Mouse (Mus musculus): ENCODE measurements around the gene Bub1. TPM values are rescaled to one million over a fixed set of nuclear protein-coding genes. Genes with fewer than 3 reads are reported as not detected.

The Bub1 gene
- polyA plus RNA-seq, 1 experiment from 2014 or later, result 23.2 TPM

- H3K4me1 ChIP-seq (ENCODE audit: control insufficient read depth in 2 of 2, insufficient read depth in 2 of 2, low read length in 2 of 2), result no peaks in the 10 kb centered on the region
- ATAC-seq (ENCODE audit: insufficient number of reproducible peaks, insufficient read depth, low FRiP score, low read depth), result no peak
- no peak overlapping the region for H3K27ac ChIP-seq (replicated peaks in 1 of 2; ENCODE audit: control insufficient read depth in 1 of 2, insufficient read depth in 1 of 2, low read depth in 2 of 2, low read length in 2 of 2)
Observed at GRCm38 (mm10) chr2:127845346-127845982, 13.8 kb upstream of the Bub1 start.

GRCm38 (mm10) chr2:127842421-127842820, 10.8 kb upstream of the Bub1 start:
- ATAC-seq (ENCODE audit: insufficient number of reproducible peaks, insufficient read depth, low FRiP score, low read depth), result no peak
- Histone ChIP-seq H3K4me3 (ENCODE audit: control insufficient read depth in 1 of 2, insufficient read depth in 1 of 2, low read depth in 1 of 2, low read length in 2 of 2) (no peak overlapping the region), H3K9me3 (ENCODE audit: control insufficient read depth, low read length) (no peaks in the 10 kb centered on the region), H3K36me3 (ENCODE audit: control insufficient read depth, insufficient read depth, low read length) (no peaks in the 10 kb centered on the region), H3K9ac (ENCODE audit: low read length) (no peak overlapping the region), H3K27me3 (ENCODE audit: control insufficient read depth, insufficient read depth, low read length) (peaks cover 39% of the 10 kb centered on the region), H3K27ac (replicated peaks in 1 of 2; ENCODE audit: control insufficient read depth in 1 of 2, insufficient read depth in 1 of 2, low read depth in 2 of 2, low read length in 2 of 2) (no peak overlapping the region), H3K4me2 (ENCODE audit: low read length) (no peak overlapping the region), H3K4me1 (ENCODE audit: control insufficient read depth in 2 of 2, insufficient read depth in 2 of 2, low read length in 2 of 2) (peaks cover 2 to 4% of the 10 kb centered on the region in 2 experiments; a peak in 1 of 4 replicates)
- WGBS, result 60% methylated on average over 3 of the region's 3 CpGs

More at GRCm38 (mm10) chr2:127845346-127845982, 13.8 kb upstream of the Bub1 start:
- H3K9me3 ChIP-seq (ENCODE audit: control insufficient read depth, low read length), result no peaks in the 10 kb centered on the region
- WGBS, result 32% methylated on average over 7 of the region's 7 CpGs
- no peak overlapping the region for H3K4me2 ChIP-seq (ENCODE audit: low read length)
- H3K9ac ChIP-seq (ENCODE audit: low read length), result no peak overlapping the region
- no peaks in the 10 kb centered on the region for H3K36me3 ChIP-seq (ENCODE audit: control insufficient read depth, insufficient read depth, low read length)
- peaks cover 16% of the 10 kb centered on the region for H3K27me3 ChIP-seq (ENCODE audit: control insufficient read depth, insufficient read depth, low read length)
- H3K4me3 ChIP-seq (ENCODE audit: control insufficient read depth in 1 of 2, insufficient read depth in 1 of 2, low read depth in 1 of 2, low read length in 2 of 2), result no peak overlapping the region

- H3K27me3 ChIP-seq (ENCODE audit: control insufficient read depth, insufficient read depth, low read length), result peaks cover 39% of the 10 kb centered on the region
- H3K4me1 ChIP-seq (ENCODE audit: control insufficient read depth in 2 of 2, insufficient read depth in 2 of 2, low read length in 2 of 2), result peaks cover 2 to 4% of the 10 kb centered on the region in 2 experiments; a peak in 1 of 4 replicates
- 81% methylated on average over 1 of the region's 1 CpGs for WGBS
- H3K27ac ChIP-seq (replicated peaks in 1 of 2; ENCODE audit: control insufficient read depth in 1 of 2, insufficient read depth in 1 of 2, low read depth in 2 of 2, low read length in 2 of 2), result no peak overlapping the region
- ATAC-seq (ENCODE audit: insufficient number of reproducible peaks, insufficient read depth, low FRiP score, low read depth), result no peak
- H3K4me2 ChIP-seq (ENCODE audit: low read length), result no peak overlapping the region
- H3K36me3 ChIP-seq (ENCODE audit: control insufficient read depth, insufficient read depth, low read length), result no peaks in the 10 kb centered on the region
- no peak overlapping the region for H3K9ac ChIP-seq (ENCODE audit: low read length)
- no peak overlapping the region for H3K4me3 ChIP-seq (ENCODE audit: control insufficient read depth in 1 of 2, insufficient read depth in 1 of 2, low read depth in 1 of 2, low read length in 2 of 2)
- H3K9me3 ChIP-seq (ENCODE audit: control insufficient read depth, low read length), result no peaks in the 10 kb centered on the region
Observed at GRCm38 (mm10) chr2:127841402-127841801, 9.7 kb upstream of the Bub1 start.

- peaks cover 47% of the 10 kb centered on the region for H3K27me3 ChIP-seq (ENCODE audit: control insufficient read depth, insufficient read depth, low read length)
- no peak for ATAC-seq (ENCODE audit: insufficient number of reproducible peaks, insufficient read depth, low FRiP score, low read depth)
- H3K4me2 ChIP-seq (ENCODE audit: low read length), result peak overlapping the region; percentile 4; the same call in 1 of the 2 replicates
- 10% methylated on average over 11 of the region's 11 CpGs for WGBS
- H3K36me3 ChIP-seq (ENCODE audit: control insufficient read depth, insufficient read depth, low read length), result no peaks in the 10 kb centered on the region
- no peak overlapping the region for H3K4me3 ChIP-seq (ENCODE audit: control insufficient read depth in 1 of 2, insufficient read depth in 1 of 2, low read depth in 1 of 2, low read length in 2 of 2)
- no peak overlapping the region for H3K9ac ChIP-seq (ENCODE audit: low read length)
- no peak overlapping the region for H3K27ac ChIP-seq (replicated peaks in 1 of 2; ENCODE audit: control insufficient read depth in 1 of 2, insufficient read depth in 1 of 2, low read depth in 2 of 2, low read length in 2 of 2)
- H3K9me3 ChIP-seq (ENCODE audit: control insufficient read depth, low read length), result no peaks in the 10 kb centered on the region
- peaks cover 2 to 4% of the 10 kb centered on the region in 2 experiments; a peak in 1 of 4 replicates for H3K4me1 ChIP-seq (ENCODE audit: control insufficient read depth in 2 of 2, insufficient read depth in 2 of 2, low read length in 2 of 2)
Observed at GRCm38 (mm10) chr2:127839425-127839824, 7.8 kb upstream of the Bub1 start.

GRCm38 (mm10) chr2:127838576-127838975, 6.9 kb upstream of the Bub1 start, which contains the start of gene Acoxl:
TSS of gene Acoxl (plus strand) at chr2:127838876.
- peaks cover 49% of the 10 kb centered on the region for H3K27me3 ChIP-seq (ENCODE audit: control insufficient read depth, insufficient read depth, low read length)
- no peak within 1 kb of the TSS for H3K4me3 ChIP-seq (ENCODE audit: control insufficient read depth in 1 of 2, insufficient read depth in 1 of 2, low read depth in 1 of 2, low read length in 2 of 2)
- H3K36me3 ChIP-seq (ENCODE audit: control insufficient read depth, insufficient read depth, low read length), result no peaks in the 10 kb centered on the region
- H3K4me2 ChIP-seq (ENCODE audit: low read length), result peak within 1 kb of the TSS; percentile 4; the same call in 1 of the 2 replicates
- 59% methylated on average over 7 of the region's 7 CpGs for WGBS
- no peaks in the 10 kb centered on the region for H3K9me3 ChIP-seq (ENCODE audit: control insufficient read depth, low read length)
- H3K4me1 ChIP-seq (ENCODE audit: control insufficient read depth in 2 of 2, insufficient read depth in 2 of 2, low read length in 2 of 2), result peaks cover 2 to 4% of the 10 kb centered on the region in 2 experiments; a peak in 1 of 4 replicates
- no peak within 1 kb of the TSS for H3K27ac ChIP-seq (replicated peaks in 1 of 2; ENCODE audit: control insufficient read depth in 1 of 2, insufficient read depth in 1 of 2, low read depth in 2 of 2, low read length in 2 of 2)
- no peak for ATAC-seq (ENCODE audit: insufficient number of reproducible peaks, insufficient read depth, low FRiP score, low read depth)
- no peak within 1 kb of the TSS for H3K9ac ChIP-seq (ENCODE audit: low read length)

GRCm38 (mm10) chr2:127832833-127833190, 1.1 kb upstream of the Bub1 start:
- Histone ChIP-seq H3K27ac (replicated peaks in 1 of 2; ENCODE audit: control insufficient read depth in 1 of 2, insufficient read depth in 1 of 2, low read depth in 2 of 2, low read length in 2 of 2) (no peak overlapping the region), H3K27me3 (ENCODE audit: control insufficient read depth, insufficient read depth, low read length) (peaks cover 13% of the 10 kb centered on the region), H3K4me2 (ENCODE audit: low read length) (no peak overlapping the region), H3K9ac (ENCODE audit: low read length) (no peak overlapping the region), H3K9me3 (ENCODE audit: control insufficient read depth, low read length) (no peaks in the 10 kb centered on the region), H3K4me3 (ENCODE audit: control insufficient read depth in 1 of 2, insufficient read depth in 1 of 2, low read depth in 1 of 2, low read length in 2 of 2) (no peak overlapping the region), H3K36me3 (ENCODE audit: control insufficient read depth, insufficient read depth, low read length) (peaks cover 13% of the 10 kb centered on the region), H3K4me1 (ENCODE audit: control insufficient read depth in 2 of 2, insufficient read depth in 2 of 2, low read length in 2 of 2) (peaks cover 0 to 12% of the 10 kb centered on the region in 2 experiments; a peak in 1 of 4 replicates)
- ATAC-seq (ENCODE audit: insufficient number of reproducible peaks, insufficient read depth, low FRiP score, low read depth), result no peak
- WGBS, result 21% methylated on average over 2 of the region's 2 CpGs

- 39% methylated on average over 11 of the region's 11 CpGs for WGBS
- H3K4me2 ChIP-seq (ENCODE audit: low read length), result peak overlapping the region; percentile 77
- peaks cover 10% of the 10 kb centered on the region for H3K27me3 ChIP-seq (ENCODE audit: control insufficient read depth, insufficient read depth, low read length)
- no peaks in the 10 kb centered on the region for H3K9me3 ChIP-seq (ENCODE audit: control insufficient read depth, low read length)
- no peak overlapping the region for H3K27ac ChIP-seq (replicated peaks in 1 of 2; ENCODE audit: control insufficient read depth in 1 of 2, insufficient read depth in 1 of 2, low read depth in 2 of 2, low read length in 2 of 2)
- H3K9ac ChIP-seq (ENCODE audit: low read length), result peak overlapping the region; percentile 77; the same call in 1 of the 2 replicates
- peaks cover 17% of the 10 kb centered on the region for H3K36me3 ChIP-seq (ENCODE audit: control insufficient read depth, insufficient read depth, low read length)
- H3K4me3 ChIP-seq (ENCODE audit: control insufficient read depth in 1 of 2, insufficient read depth in 1 of 2, low read depth in 1 of 2, low read length in 2 of 2), result peak overlapping the region; percentile 41 to 73
- peaks cover 0 to 12% of the 10 kb centered on the region in 2 experiments; a peak in 1 of 4 replicates for H3K4me1 ChIP-seq (ENCODE audit: control insufficient read depth in 2 of 2, insufficient read depth in 2 of 2, low read length in 2 of 2)
- ATAC-seq (ENCODE audit: insufficient number of reproducible peaks, insufficient read depth, low FRiP score, low read depth), result no peak
Observed at GRCm38 (mm10) chr2:127832103-127832832, 603 bp upstream of the Bub1 start.
